Mouse (Mus musculus) inflammation-experienced regulatory T-cells, adult 6 months (primary cell): ENCODE measurements around the gene H2-D1. TPM values are rescaled to one million over a fixed set of nuclear protein-coding genes. Genes with fewer than 3 reads are reported as not detected.
"Not testable (repeated sequence)": the region's sequence is repeated elsewhere in the genome, so short reads cannot be mapped to it uniquely, and the experiment has no call there.

Experiments used
- ATAC-seq: one replicate; pipeline ENCODE4 v1.8.0; 2017
- polyA plus RNA-seq, 3 experiments: library from polyadenylated mRNA; unstranded; fragments of 100-300 nt; shearing (Covaris generic); gene quantifications; one replicate each; pipeline ENCODE4 v1.2.1; 2017

The H2-D1 gene
- polyA plus RNA-seq, 3 experiments from 2014 or later = 4,089 to 4,363 (median 4,119) TPM

- ATAC-seq = no peak
Measured at GRCm38 (mm10) chr17:35304478-35304877, 41.9 kb downstream of the H2-D1 start.

- not testable (repeated sequence) for ATAC-seq
Measured at GRCm38 (mm10) chr17:35304921-35305320, 42.4 kb downstream of the H2-D1 start.

Other genes starting within 250 kb of the H2-D1 start
- under 1 TPM in 2 of 3 experiments, not detected in 1; 0.10 to 0.28 TPM for gene Vwa7, start 246.2 kb upstream of the H2-D1 start, polyA plus RNA-seq
- 1 to 10 TPM in 2 of 3 experiments, under 1 TPM in 1; 0.54 to 2.6 (median 1.4) TPM for gene Sapcd1, start 234.7 kb upstream of the H2-D1 start, polyA plus RNA-seq
- 1 to 10 TPM; 1.3 to 1.4 (median 1.4) TPM for gene Msh5, start 216.0 kb upstream of the H2-D1 start, polyA plus RNA-seq
- 100 to 1,000 TPM; 487 to 766 (median 514) TPM for gene Clic1, start 212.8 kb upstream of the H2-D1 start, polyA plus RNA-seq
- gene Ddah2, start 203.7 kb upstream of the H2-D1 start, polyA plus RNA-seq = 1 to 10 TPM in 2 of 3 experiments, under 1 TPM in 1; 0.91 to 3.0 (median 1.3) TPM
- not detected for gene Ly6g6c, start 197.3 kb upstream of the H2-D1 start, polyA plus RNA-seq
- gene Mpig6b, start 196.5 kb upstream of the H2-D1 start, polyA plus RNA-seq = not detected
- gene Ly6g6e, start 185.8 kb upstream of the H2-D1 start, polyA plus RNA-seq = not detected
- not detected for gene Ly6g6d, start 184.7 kb upstream of the H2-D1 start, polyA plus RNA-seq
- not detected for gene Ly6g6f, start 177.1 kb upstream of the H2-D1 start, polyA plus RNA-seq
- 10 to 100 TPM; 22.3 to 26.3 (median 25.6) TPM for gene Abhd16a, start 173.5 kb upstream of the H2-D1 start, polyA plus RNA-seq
- gene Ly6g5c, start 154.5 kb upstream of the H2-D1 start, polyA plus RNA-seq = not detected
- 1 to 10 TPM; 1.9 to 8.9 (median 3.9) TPM for gene Ly6g5b, start 147.3 kb upstream of the H2-D1 start, polyA plus RNA-seq
- 10 to 100 TPM; 57.1 to 87.4 (median 74.3) TPM for gene Gpank1, start 141.3 kb upstream of the H2-D1 start, polyA plus RNA-seq
- 100 to 1,000 TPM; 246 to 346 (median 344) TPM for gene Csnk2b, start 140.7 kb upstream of the H2-D1 start, polyA plus RNA-seq
- 10 to 100 TPM; 20.0 to 27.1 (median 25.1) TPM for gene D17H6S53E, start 136.4 kb upstream of the H2-D1 start, polyA plus RNA-seq
- gene Apom, start 130.7 kb upstream of the H2-D1 start, polyA plus RNA-seq = not detected
- 10 to 100 TPM; 25.4 to 33.8 (median 29.1) TPM for gene Bag6, start 127.6 kb upstream of the H2-D1 start, polyA plus RNA-seq
- 100 to 1,000 TPM in 1 of 3 experiments, 10 to 100 TPM in 2; 47.1 to 105 (median 47.2) TPM for gene Prrc2a, start 97.8 kb upstream of the H2-D1 start, polyA plus RNA-seq
- gene Aif1, start 86.7 kb upstream of the H2-D1 start, polyA plus RNA-seq = 1 to 10 TPM in 2 of 3 experiments, under 1 TPM in 1; 0.79 to 5.4 (median 2.1) TPM
- 10 to 100 TPM in 1 of 3 experiments, 1 to 10 TPM in 2; 6.4 to 11.2 (median 8.8) TPM for gene Lst1, start 74.3 kb upstream of the H2-D1 start, polyA plus RNA-seq
- 100 to 1,000 TPM; 112 to 242 (median 186) TPM for gene Ltb, start 68.3 kb upstream of the H2-D1 start, polyA plus RNA-seq
- gene Tnf, start 60.7 kb upstream of the H2-D1 start, polyA plus RNA-seq = 10 to 100 TPM; 20.9 to 28.8 (median 24.9) TPM
- gene Lta, start 57.4 kb upstream of the H2-D1 start, polyA plus RNA-seq = 100 to 1,000 TPM in 1 of 3 experiments, 10 to 100 TPM in 2; 34.4 to 113 (median 95.2) TPM
- gene Gm16181, start 41.9 kb upstream of the H2-D1 start, polyA plus RNA-seq = under 1 TPM in 2 of 3 experiments, not detected in 1; 0.67 to 0.68 TPM
- gene Atp6v1g2, start 29.1 kb upstream of the H2-D1 start, polyA plus RNA-seq = 1 to 10 TPM; 4.6 to 7.2 (median 5.9) TPM
- 1 to 10 TPM; 1.7 to 3.3 (median 1.9) TPM for gene Nfkbil1, start 26.9 kb upstream of the H2-D1 start, polyA plus RNA-seq
- gene Ddx39b, start 21.0 kb upstream of the H2-D1 start, polyA plus RNA-seq = 100 to 1,000 TPM; 194 to 276 (median 261) TPM
- gene H2-Q1, start 57.7 kb downstream of the H2-D1 start, polyA plus RNA-seq = under 1 TPM in 2 of 3 experiments, not detected in 1; 0.23 to 0.24 TPM
- 10 to 100 TPM in 2 of 3 experiments, 1 to 10 TPM in 1; 4.6 to 25.2 (median 21.9) TPM for gene H2-Q2, start 79.5 kb downstream of the H2-D1 start, polyA plus RNA-seq
- 10 to 100 TPM; 11.4 to 17.3 (median 16.4) TPM for gene H2-Q4, start 116.9 kb downstream of the H2-D1 start, polyA plus RNA-seq
- 100 to 1,000 TPM; 356 to 772 (median 602) TPM for gene H2-Q6, start 162.1 kb downstream of the H2-D1 start, polyA plus RNA-seq
- 1,000 to 10,000 TPM in 2 of 3 experiments, 100 to 1,000 TPM in 1; 921 to 1,440 (median 1,337) TPM for gene H2-Q7, start 176.4 kb downstream of the H2-D1 start, polyA plus RNA-seq
- 10 to 100 TPM; 14.2 to 25.0 (median 24.2) TPM for gene H2-Q10, start 207.4 kb downstream of the H2-D1 start, polyA plus RNA-seq
- gene Pou5f1, start 243.3 kb downstream of the H2-D1 start, polyA plus RNA-seq = under 1 TPM; 0.26 to 0.58 (median 0.32) TPM